Mouse (Mus musculus) ES-Bruce4 (cell line): ENCODE data around the gene Panx1.

ENCODE experiments used
- CTCF ChIP-seq: IDR thresholded peaks from one replicate; pipeline ENCODE4 v1.8.1; 2011; ENCODE audit warnings: low read depth, low read length
- POLR2A ChIP-seq: IDR thresholded peaks from one replicate; pipeline ENCODE4 v1.8.1; 2011; ENCODE audit warnings: low read length; ENCODE audit not compliant: insufficient read depth

DNA sequence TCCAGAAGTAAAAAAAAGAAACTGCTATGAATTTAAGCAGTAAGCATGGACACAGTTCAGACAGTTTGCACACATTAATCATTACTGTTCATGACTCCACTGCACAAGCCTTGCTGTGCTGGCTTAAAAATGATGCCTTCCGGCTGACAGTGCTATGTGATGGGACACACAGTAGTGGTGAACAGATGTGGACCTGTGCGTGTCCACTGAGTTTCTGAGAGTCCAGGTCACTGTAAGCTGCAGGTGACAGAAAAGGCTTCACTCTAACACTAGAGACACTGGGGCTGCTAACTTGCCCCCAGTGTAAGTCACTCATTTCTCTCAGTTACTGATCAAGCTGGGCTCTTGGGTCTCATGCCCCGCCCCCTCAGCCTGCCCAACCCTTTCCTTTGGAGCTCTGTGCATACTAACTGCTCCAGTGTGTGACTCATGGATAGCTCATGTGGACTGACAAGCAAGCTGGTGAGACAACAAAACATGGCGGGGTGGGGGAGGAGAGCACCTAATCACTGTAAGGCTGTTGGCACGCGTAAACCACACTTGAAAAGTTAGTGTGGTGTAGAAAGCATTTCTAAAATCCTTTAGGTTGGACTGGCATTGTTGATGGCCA is 23.5 kb upstream of the Panx1 start:
- no peak for TF ChIP-seq POLR2A
- no peak for TF ChIP-seq CTCF
